ENCODE assay signal across 9 mouse cellular contexts in genomic region chr3:98223783-98224580, GRCm38 (mm10). TPM values are rescaled to one million over a fixed set of nuclear protein-coding genes. Genes with fewer than 3 reads are reported as not detected.
DNase-seq lines count a peak whose midpoint lies in the region; ATAC-seq lines count a peak whose summit lies in the region.
"Had no signal": no experiment of that assay in that cellular context is flagged by ENCODE, and none has a peak within 500 bp of the region (broad histone marks: within the 10 kb centered on the region; RNA-seq: fewer than 3 reads in every experiment).

No protein-coding gene starts in this region.

- H3K27me3 ChIP-seq in hindbrain, embryonic 12.5 days: 0 out of 2 replicates have a peak, but pooled peaks cover 3% of the 10 kb centered on the region
- H3K27me3 ChIP-seq in lung, embryonic 15.5 days: no peaks in the 10 kb centered on the region
- H3K27me3 ChIP-seq: limb, embryonic 15.5 days had no signal

- H3K27ac ChIP-seq in hindbrain, embryonic 12.5 days: no peak overlapping the region
- H3K27ac ChIP-seq in lung, embryonic 15.5 days: no peak overlapping the region
- H3K27ac ChIP-seq: limb, embryonic 15.5 days had no signal

- peak; percentile 86 for ATAC-seq in hindbrain, embryonic 12.5 days (ENCODE audit: low FRiP score)
- ATAC-seq in lung, embryonic 15.5 days (ENCODE audit: borderline replicate concordance, extremely low read depth, low FRiP score, low TSS enrichment): peak; percentile 70; the same call in 1 of the 2 replicates

- no peak overlapping the region for H3K4me3 ChIP-seq in hindbrain, embryonic 12.5 days
- H3K4me3 ChIP-seq in lung, embryonic 15.5 days: no peak overlapping the region
- H3K4me3 ChIP-seq: limb, embryonic 15.5 days had no signal

- H3K4me2 ChIP-seq in hindbrain, embryonic 12.5 days (replicated peaks): no peak overlapping the region
- H3K4me2 ChIP-seq in lung, embryonic 15.5 days: no peak overlapping the region
- H3K4me2 ChIP-seq: limb, embryonic 15.5 days had no signal

- WGBS in hindbrain, embryonic 12.5 days: 7% methylated on average over 9 of the region's 9 CpGs
- 7% methylated on average over 9 of the region's 9 CpGs for WGBS in lung, embryonic 15.5 days

- no peaks in the 10 kb centered on the region for H3K36me3 ChIP-seq in hindbrain, embryonic 12.5 days
- H3K36me3 ChIP-seq in lung, embryonic 15.5 days: no peaks in the 10 kb centered on the region
- H3K36me3 ChIP-seq: limb, embryonic 15.5 days had no signal

- H3K9me3 ChIP-seq in hindbrain, embryonic 12.5 days (replicated peaks): peaks cover 3% of the 10 kb centered on the region; the same call in 1 of the 2 replicates
- no peaks in the 10 kb centered on the region for H3K9me3 ChIP-seq in lung, embryonic 15.5 days
- H3K9me3 ChIP-seq: limb, embryonic 15.5 days had no signal

- 0 out of 2 replicates have a peak, but pooled peaks cover 2% of the 10 kb centered on the region for H3K4me1 ChIP-seq in hindbrain, embryonic 12.5 days
- H3K4me1 ChIP-seq in lung, embryonic 15.5 days: peaks cover 5% of the 10 kb centered on the region
- H3K4me1 ChIP-seq: limb, embryonic 15.5 days had no signal

- no peak overlapping the region for H3K9ac ChIP-seq in hindbrain, embryonic 12.5 days
- no peak overlapping the region for H3K9ac ChIP-seq in lung, embryonic 15.5 days
- H3K9ac ChIP-seq: limb, embryonic 15.5 days had no signal

- peak; percentile 88 for DNase-seq in NIH3T3 (ENCODE audit: low read depth)
- peak; percentile 83 to 86 for DNase-seq in cerebellum, postnatal 14 days
- DNase-seq in frontal cortex, postnatal 14 days (ENCODE audit: low spot score in 2 of 2): peak; percentile 46 to 61
- peak; percentile 62 for DNase-seq in layer of hippocampus, adult 9-11 months
- peak; percentile 75 for DNase-seq in retina, postnatal 1 day
- DNase-seq in yolk sac, embryonic 10.5 days (ENCODE audit: low spot score): peak; percentile 58

RNA-seq across cellular contexts. Expression of gene Reg4, which starts 2.0 kb away (rescaled TPM):
- polyA plus RNA-seq in hindbrain, embryonic 12.5 days (2016; fragmentation: Nextera tagmentation; extraction: Ambion mirVana): not detected in 2 replicates
- not detected in 2 replicates for polyA plus RNA-seq in lung, embryonic 15.5 days (2015; fragmentation: Nextera tagmentation; extraction: Ambion mirVana)
- polyA plus RNA-seq: limb, embryonic 15.5 days had no signal

RNA-seq across cellular contexts. Expression of gene Hmgcs2, which starts 56.3 kb away (rescaled TPM):
- polyA plus RNA-seq in hindbrain, embryonic 12.5 days (2016; fragmentation: Nextera tagmentation; extraction: Ambion mirVana): 4.0 and 5.6 TPM in 2 replicates
- polyA plus RNA-seq in lung, embryonic 15.5 days (2015; fragmentation: Nextera tagmentation; extraction: Ambion mirVana): 4.2 and 4.4 TPM in 2 replicates
